Mouse (Mus musculus) midbrain, postnatal 0 days (tissue): ENCODE measurements at regions not wholly inside any gene's neighbourhood (a gene's known extent, or its start where the extent isn't known, plus 50 kb on each side); places are given as distances from the start of the nearest gene placed in this dataset.

Source experiments
- ATAC-seq: fragments of 200-750 bp; cut with Nextera tagmentation; 2 replicates; pipeline ENCODE4 v1.8.0; 2017; ENCODE audit warnings: moderate number of reproducible peaks, mild to moderate bottlenecking, moderate TSS enrichment, moderate library complexity; ENCODE audit not compliant: low FRiP score
- DNase-seq: peaks from one replicate; pipeline ENCODE4 v3.0.0-alpha.2; 2015; ENCODE audit warnings: low spot score
- H3K27ac ChIP-seq: fragments of 300-500 bp; sonication (generic); 2 replicates; pipeline ENCODE4 v1.5.1; 2014; ENCODE audit warnings: low read depth, mild to moderate bottlenecking, low read length, mixed read lengths
- H3K27me3 ChIP-seq: fragments of 300-500 bp; sonication (generic); 2 replicates; pipeline ENCODE4 v1.6.1; 2014; ENCODE audit warnings: low read length, control low read depth, mixed read lengths; ENCODE audit not compliant: insufficient read depth
- H3K36me3 ChIP-seq: fragments of 300-500 bp; sonication (generic); 2 replicates; pipeline ENCODE4 v1.6.1; 2014; ENCODE audit warnings: low read length, control low read depth, mixed read lengths; ENCODE audit not compliant: insufficient read depth
- H3K4me1 ChIP-seq: fragments of 300-500 bp; sonication (generic); 2 replicates; pipeline ENCODE4 v1.6.1; 2014; ENCODE audit warnings: mild to moderate bottlenecking, control low read depth, antibody characterized with exemption, low read length, mixed read lengths; ENCODE audit not compliant: insufficient read depth
- H3K4me2 ChIP-seq: fragments of 300-500 bp; sonication (generic); 2 replicates; pipeline ENCODE4 v1.6.1; 2014; ENCODE audit warnings: low read depth, mild to moderate bottlenecking, low read length, mixed read lengths; ENCODE audit not compliant: poor library complexity, severe bottlenecking
- H3K4me3 ChIP-seq: fragments of 300-500 bp; sonication (generic); 2 replicates; pipeline ENCODE4 v1.5.1; 2014; ENCODE audit warnings: low read depth, mild to moderate bottlenecking, low read length, moderate library complexity
- H3K9ac ChIP-seq: fragments of 300-500 bp; sonication (generic); replicated peaks from 2 replicates; pipeline ENCODE4 v1.6.1; 2014; ENCODE audit warnings: mild to moderate bottlenecking, low read length, moderate library complexity, mixed read lengths; ENCODE audit not compliant: poor library complexity, severe bottlenecking
- H3K9me3 ChIP-seq: fragments of 300-500 bp; sonication (generic); 2 replicates; pipeline ENCODE4 v1.6.1; 2016; ENCODE audit warnings: low read length, control low read depth
- CTCF ChIP-seq: IDR thresholded peaks from 2 replicates; pipeline ENCODE4 v1.5.1; 2016; ENCODE audit warnings: antibody characterized with exemption, mild to moderate bottlenecking
- WGBS: fragments of 180-500 bp; shearing (Covaris S2); extraction: QIAGEN DNeasy Blood & Tissue Kit; methylation state at CpG from one replicate; pipeline ENCODE4 v1.1.7; 2014; 5-methylcytosine and 5-hydroxymethylcytosine counted together

GRCm38 (mm10) chr2:145081926-145082325 is 85.6 kb upstream of the Slc24a3 start:
- no peak for TF ChIP-seq CTCF
- Histone ChIP-seq H3K36me3 (no peaks in the 10 kb centered on the region), H3K4me2 (no peak overlapping the region), H3K27ac (no peak overlapping the region), H3K4me1 (no peaks in the 10 kb centered on the region), H3K4me3 (no peak overlapping the region), H3K27me3 (no peaks in the 10 kb centered on the region), H3K9me3 (no peaks in the 10 kb centered on the region), H3K9ac (no peak overlapping the region)
- DNase-seq, result no peak
- WGBS, result 81% methylated on average over 2 of the region's 2 CpGs
- ATAC-seq, result no peak

GRCm38 (mm10) chr2:145084621-145085020 is 82.9 kb upstream of the Slc24a3 start:
- TF ChIP-seq CTCF, result no peak
- peak; percentile 26 for DNase-seq
- Histone ChIP-seq H3K36me3 (no peaks in the 10 kb centered on the region), H3K4me3 (no peak overlapping the region), H3K4me2 (no peak overlapping the region), H3K27ac (no peak overlapping the region), H3K27me3 (no peaks in the 10 kb centered on the region), H3K9me3 (no peaks in the 10 kb centered on the region), H3K4me1 (no peaks in the 10 kb centered on the region), H3K9ac (no peak overlapping the region)
- 46% methylated on average over 2 of the region's 2 CpGs for WGBS
- ATAC-seq, result no peak

- TF ChIP-seq CTCF, result no peak
Measured at GRCm38 (mm10) chr2:145086118-145086517, 81.4 kb upstream of the Slc24a3 start.

GRCm38 (mm10) chr2:145103295-145103694 is 64.3 kb upstream of the Slc24a3 start:
- Histone ChIP-seq H3K9me3 (no peaks in the 10 kb centered on the region), H3K4me3 (no peak overlapping the region)
- ATAC-seq, result no peak

More at GRCm38 (mm10) chr2:145086118-145086517, 81.4 kb upstream of the Slc24a3 start:
- ATAC-seq (no peak), DNase-seq (no peak)
- Histone ChIP-seq H3K36me3 (no peaks in the 10 kb centered on the region), H3K4me3 (no peak overlapping the region), H3K4me2 (no peak overlapping the region), H3K9me3 (no peaks in the 10 kb centered on the region), H3K9ac (no peak overlapping the region), H3K27ac (no peak overlapping the region), H3K4me1 (no peaks in the 10 kb centered on the region), H3K27me3 (no peaks in the 10 kb centered on the region)
- 68% methylated on average over 5 of the region's 5 CpGs for WGBS

GRCm38 (mm10) chr2:145111615-145112014 is 55.9 kb upstream of the Slc24a3 start:
- Histone ChIP-seq H3K4me1 (no peaks in the 10 kb centered on the region), H3K9ac (no peak overlapping the region), H3K4me2 (no peak overlapping the region), H3K27me3 (no peaks in the 10 kb centered on the region), H3K9me3 (no peaks in the 10 kb centered on the region), H3K27ac (no peak overlapping the region), H3K36me3 (no peaks in the 10 kb centered on the region), H3K4me3 (no peak overlapping the region)
- DNase-seq, result no peak
- ATAC-seq, result no peak
- WGBS, result 58% methylated on average over 1 of the region's 1 CpGs
- TF ChIP-seq CTCF, result no peak

More at GRCm38 (mm10) chr2:145103295-145103694, 64.3 kb upstream of the Slc24a3 start:
- H3K9ac ChIP-seq, result no peak overlapping the region
- DNase-seq, result no peak
- WGBS, result 87% methylated on average over 2 of the region's 2 CpGs
- no peak overlapping the region for H3K27ac ChIP-seq
- no peaks in the 10 kb centered on the region for H3K27me3 ChIP-seq
- TF ChIP-seq CTCF, result no peak
- H3K4me2 ChIP-seq, result no peak overlapping the region
- no peaks in the 10 kb centered on the region for H3K4me1 ChIP-seq
- no peaks in the 10 kb centered on the region for H3K36me3 ChIP-seq

- ATAC-seq (no peak), DNase-seq (no peak)
- Histone ChIP-seq H3K4me3 (no peak overlapping the region), H3K4me1 (no peaks in the 10 kb centered on the region), H3K36me3 (no peaks in the 10 kb centered on the region), H3K27me3 (no peaks in the 10 kb centered on the region), H3K4me2 (no peak overlapping the region), H3K9me3 (no peaks in the 10 kb centered on the region), H3K27ac (no peak overlapping the region), H3K9ac (no peak overlapping the region)
- WGBS, result 84% methylated on average over 3 of the region's 3 CpGs
- TF ChIP-seq CTCF, result no peak
Measured at GRCm38 (mm10) chr2:145115043-145115442, 52.5 kb upstream of the Slc24a3 start.
